Comparison of ENCODE assay signal across 28 mouse cellular contexts in genomic region chr1:77854366-77854765, GRCm38 (mm10).
"Had no signal": no experiment of that assay in that cellular context is flagged by ENCODE, and none has a peak within 500 bp of the region (broad histone marks: within the 10 kb centered on the region; RNA-seq: fewer than 3 reads in every experiment).

No protein-coding gene starts in this region.

- H3K4me1 ChIP-seq: embryonic facial prominence, embryonic 10.5 days; embryonic facial prominence, embryonic 12.5 days; embryonic facial prominence, embryonic 13.5 days; embryonic facial prominence, embryonic 15.5 days; forebrain, embryonic 10.5 days; forebrain, embryonic 12.5 days; forebrain, embryonic 13.5 days; forebrain, embryonic 15.5 days had no signal

- H3K4me3 ChIP-seq: embryonic facial prominence, embryonic 10.5 days; embryonic facial prominence, embryonic 12.5 days; embryonic facial prominence, embryonic 13.5 days; embryonic facial prominence, embryonic 15.5 days; erythroblast, embryonic 14.5 days; forebrain, embryonic 10.5 days; forebrain, embryonic 12.5 days; forebrain, embryonic 13.5 days; forebrain, embryonic 15.5 days; gastrocnemius, adult 2 months; heart, adult 2 months had no signal

- H3K9me3 ChIP-seq: embryonic facial prominence, embryonic 10.5 days; embryonic facial prominence, embryonic 12.5 days; embryonic facial prominence, embryonic 13.5 days; embryonic facial prominence, embryonic 15.5 days; forebrain, embryonic 10.5 days; forebrain, embryonic 12.5 days; forebrain, embryonic 13.5 days; forebrain, embryonic 15.5 days had no signal

- H3K27ac ChIP-seq: embryonic facial prominence, embryonic 10.5 days; embryonic facial prominence, embryonic 12.5 days; embryonic facial prominence, embryonic 13.5 days; embryonic facial prominence, embryonic 15.5 days; forebrain, embryonic 10.5 days; forebrain, embryonic 12.5 days; forebrain, embryonic 13.5 days; forebrain, embryonic 15.5 days; gastrocnemius, adult 2 months; heart, adult 2 months had no signal

- H3K27me3 ChIP-seq: embryonic facial prominence, embryonic 12.5 days; embryonic facial prominence, embryonic 13.5 days; embryonic facial prominence, embryonic 15.5 days; forebrain, embryonic 12.5 days; forebrain, embryonic 13.5 days; forebrain, embryonic 15.5 days had no signal

- H3K4me2 ChIP-seq: embryonic facial prominence, embryonic 12.5 days; embryonic facial prominence, embryonic 13.5 days; embryonic facial prominence, embryonic 15.5 days; forebrain, embryonic 12.5 days; forebrain, embryonic 13.5 days; forebrain, embryonic 15.5 days had no signal

- H3K9ac ChIP-seq: embryonic facial prominence, embryonic 12.5 days; embryonic facial prominence, embryonic 13.5 days; embryonic facial prominence, embryonic 15.5 days; forebrain, embryonic 12.5 days; forebrain, embryonic 13.5 days; forebrain, embryonic 15.5 days; forebrain, postnatal 0 days had no signal

- ATAC-seq: forebrain, embryonic 13.5 days; forebrain, embryonic 14.5 days; forebrain, embryonic 15.5 days; forebrain, embryonic 16.5 days; forebrain, postnatal 0 days had no signal

- H3K36me3 ChIP-seq: embryonic facial prominence, embryonic 10.5 days; embryonic facial prominence, embryonic 12.5 days; embryonic facial prominence, embryonic 13.5 days; embryonic facial prominence, embryonic 15.5 days; forebrain, embryonic 10.5 days; forebrain, embryonic 12.5 days; forebrain, embryonic 15.5 days had no signal

- DNase-seq: cerebellum, adult 8-10 months; cerebellum, adult 9-10 months; cerebellum, adult 9-11 months; cerebellum, postnatal 10 days; cerebellum, postnatal 14 days; cerebellum, postnatal 25 days; cerebellum, postnatal 36 days; embryo, embryonic 11 days; forebrain, postnatal 0 days; gastrocnemius, adult 2 months; gastrocnemius, postnatal 10 days; gastrocnemius, postnatal 14 days; gastrocnemius, postnatal 25 days; gastrocnemius, postnatal 36 days; heart, adult 11 months; heart, adult 18-20 months; heart, adult 2 months had no signal
